Mouse (Mus musculus) layer of hippocampus, postnatal 36 days (tissue): Measurements from ENCODE around the gene Cfl2. TPM values are rescaled to one million over a fixed set of nuclear protein-coding genes. Genes with fewer than 3 reads are reported as not detected.
A peak's percentile ranks its signal among the peaks of the same experiment; 100 is the strongest.

Source experiments
- DNase-seq, 2 experiments: peaks; one replicate each; pipeline ENCODE4 v3.0.0; 2022
- total RNA-seq, 2 experiments: library from RNA; stranded (reverse); gene quantifications; 2 replicates each; pipeline ENCODE4 v1.2.3; 2021

Cfl2 gene
- total RNA-seq, 2 experiments from 2014 or later = 94.3 to 101 TPM

DNA sequence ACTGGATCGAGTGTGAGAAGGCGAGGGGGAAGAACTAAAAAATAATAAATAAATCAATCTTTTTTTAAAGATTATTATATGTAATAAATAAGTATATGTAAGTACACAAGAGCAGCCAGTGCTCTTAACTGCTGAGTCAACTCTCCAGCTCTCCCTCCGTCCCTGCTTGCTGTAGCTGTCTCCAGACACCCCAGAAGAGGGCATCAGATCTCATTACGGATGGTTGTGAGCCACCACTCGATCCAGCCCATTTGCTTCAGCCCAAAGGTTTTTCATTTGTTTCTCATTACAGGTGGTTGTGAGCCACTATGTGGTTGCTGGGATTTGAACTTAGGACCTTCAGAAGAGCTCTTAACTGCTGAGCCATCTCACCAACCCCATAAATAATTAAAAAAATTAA is 32.8 kb downstream of the Cfl2 start:
- DNase-seq = no peak

GRCm38 (mm10) chr12:54828043-54828442 is 34.6 kb downstream of the Cfl2 start:
- DNase-seq = no peak

GRCm38 (mm10) chr12:54825202-54825601 is 37.5 kb downstream of the Cfl2 start:
- DNase-seq = no peak

GRCm38 (mm10) chr12:54822836-54823426 is 39.7 kb downstream of the Cfl2 start:
- DNase-seq = peak; percentile 35 to 42

- no peak for DNase-seq
These were observed 42.0 kb downstream of the Cfl2 start for GRCm38 (mm10) chr12:54820684-54821161.

- DNase-seq = no peak
These were observed 43.3 kb downstream of the Cfl2 start for GRCm38 (mm10) chr12:54819181-54819935.

DNA sequence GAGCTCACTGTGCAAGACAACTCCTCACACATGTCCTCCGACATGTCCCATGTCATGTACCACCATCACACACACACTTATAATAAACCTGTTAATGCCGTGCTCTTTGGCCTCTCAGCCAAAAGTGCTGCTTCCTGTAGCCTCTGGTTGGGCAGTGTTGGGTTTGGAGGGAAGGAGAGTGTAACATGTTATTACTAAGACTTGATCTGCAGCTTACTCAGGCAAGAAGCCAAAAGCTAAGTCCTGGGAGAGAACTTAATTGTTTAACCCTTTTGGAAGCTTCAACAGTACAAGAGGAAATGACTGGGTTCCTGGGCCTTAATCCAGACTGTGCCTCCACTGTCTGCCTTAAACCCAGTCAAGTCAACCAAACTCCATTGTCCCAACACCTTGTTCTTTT is 52.5 kb downstream of the Cfl2 start:
- DNase-seq = no peak

Other genes with a start within 250 kb of the Cfl2 start
- gene Sptssa, start 206.3 kb downstream of the Cfl2 start, total RNA-seq = 10 to 100 TPM; 24.2 to 27.5 TPM
- gene Eapp, start 167.0 kb downstream of the Cfl2 start, total RNA-seq = 10 to 100 TPM; 42.7 to 47.1 TPM
- 10 to 100 TPM; 44.7 to 46.0 TPM for gene Snx6, start 67.2 kb downstream of the Cfl2 start, total RNA-seq
- gene Gm20403, start 123.7 kb upstream of the Cfl2 start, total RNA-seq = not detected
- gene Baz1a, start 151.5 kb upstream of the Cfl2 start, total RNA-seq = 1 to 10 TPM; 1.1 to 2.3 TPM
- gene 2700097O09Rik, start 217.2 kb upstream of the Cfl2 start, total RNA-seq = 10 to 100 TPM in 1 of 2 experiments, 1 to 10 TPM in 1; 9.2 to 10.4 TPM
- 10 to 100 TPM; 88.8 to 92.2 TPM for gene Srp54a, start 217.4 kb upstream of the Cfl2 start, total RNA-seq